Mouse (Mus musculus): ENCODE results near the gene Tmem232.
"Not testable (repeated sequence)": the region's sequence is repeated elsewhere in the genome, so short reads cannot be mapped to it uniquely, and the experiment has no call there.

GRCm38 (mm10) chr17:65437906-65438305 is 102.7 kb downstream of the Tmem232 start:
- not testable (repeated sequence) for TF ChIP-seq POLR2A, CTCF (IDR thresholded peaks at IDR 0.05; ENCODE audit: extremely low read depth, insufficient read depth, low read length)
